Mouse (Mus musculus) erythroblast, embryonic 14.5 days (primary cell): Measurements from ENCODE around the gene Pdcd5.

Source experiments
- GATA1 ChIP-seq: IDR thresholded peaks from 2 replicates; pipeline ENCODE4 v1.6.1; 2012; ENCODE audit warnings: low read length, inconsistent platforms, mixed read lengths
- TAL1 ChIP-seq: IDR thresholded peaks from 3 replicates; pipeline ENCODE4 v1.6.1; 2012; ENCODE audit warnings: low read length, inconsistent platforms, mixed read lengths

DNA sequence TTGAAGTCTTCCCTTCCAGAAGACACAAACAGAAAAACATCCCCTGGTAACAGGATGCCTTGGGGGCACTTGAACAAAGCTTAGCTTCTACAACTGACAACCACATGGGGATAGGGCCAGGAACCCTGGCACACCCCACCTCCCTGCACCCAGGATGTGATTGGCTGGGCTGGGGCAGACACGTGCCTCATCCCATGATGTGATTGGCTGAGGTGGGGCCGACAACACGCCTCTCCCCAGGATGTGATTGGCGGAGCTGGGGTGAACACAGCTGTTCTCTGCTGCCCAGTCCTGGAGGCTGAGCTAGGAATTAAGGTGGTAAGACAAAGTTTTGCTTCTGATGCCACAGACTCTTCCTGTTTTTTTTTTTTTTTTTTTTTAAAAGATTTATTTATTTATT, 31.7 kb upstream of the Pdcd5 start:
- TF ChIP-seq TAL1 = no peak
- no peak for TF ChIP-seq GATA1
